Mouse (Mus musculus): ENCODE results near the gene Cstf1. TPM values are rescaled to one million over a fixed set of nuclear protein-coding genes. Genes with fewer than 3 reads are reported as not detected.

The Cstf1 gene
- polyA plus RNA-seq, 1 experiment from 2014 or later = 19.6 TPM

GRCm38 (mm10) chr2:172355833-172356232, 14.6 kb upstream of the Cstf1 start:
- H3K4me2 ChIP-seq (ENCODE audit: low read depth, low read length) = no peak overlapping the region
- H3K9ac ChIP-seq (ENCODE audit: low read depth, low read length) = no peak overlapping the region
- ATAC-seq (ENCODE audit: low read depth) = no peak
- peaks cover 93% of the 10 kb centered on the region for H3K36me3 ChIP-seq (ENCODE audit: control insufficient read depth, insufficient read depth)
- no peaks in the 10 kb centered on the region for H3K27me3 ChIP-seq (ENCODE audit: control insufficient read depth, insufficient read depth, low read depth, low read length)
- no peaks in the 10 kb centered on the region for H3K9me3 ChIP-seq (replicated peaks; ENCODE audit: control insufficient read depth, low read length)
- no peak overlapping the region for H3K4me3 ChIP-seq (ENCODE audit: low read depth, low read length)
- peaks cover 9% of the 10 kb centered on the region for H3K4me1 ChIP-seq (ENCODE audit: control insufficient read depth, low read depth, low read length)
- no peak overlapping the region; the same call in 1 of the 2 replicates for H3K27ac ChIP-seq (ENCODE audit: low read length)
- WGBS (ENCODE audit: insufficient replicate concordance) = 92% methylated on average over 5 of the region's 5 CpGs

DNA sequence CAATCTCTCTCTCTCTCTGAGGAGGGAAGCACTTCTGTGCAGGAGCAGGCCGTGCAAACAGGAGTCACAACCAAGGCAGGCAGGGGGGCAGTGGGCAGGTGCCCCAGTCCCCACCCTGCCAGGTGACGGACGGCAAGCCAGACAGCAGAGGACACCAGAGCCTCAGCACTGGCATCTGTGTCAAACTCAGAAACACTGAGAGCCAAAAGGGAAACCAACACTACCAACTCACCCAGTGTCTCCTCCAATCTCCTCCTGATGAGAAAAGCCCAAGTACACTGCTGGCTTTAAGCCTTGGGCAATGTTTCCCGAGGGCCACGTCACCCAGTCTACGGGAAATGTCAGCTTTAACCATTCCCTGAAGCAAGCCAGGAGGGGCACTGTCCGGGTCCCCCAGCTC, 7.3 kb upstream of the Cstf1 start:
- peaks cover 99% of the 10 kb centered on the region for H3K36me3 ChIP-seq (ENCODE audit: control insufficient read depth, insufficient read depth)
- ATAC-seq (ENCODE audit: low read depth) = no peak
- 89% methylated on average over 7 of the region's 7 CpGs for WGBS (ENCODE audit: insufficient replicate concordance)
- H3K9ac ChIP-seq (ENCODE audit: low read depth, low read length) = no peak overlapping the region
- no peak overlapping the region for H3K4me3 ChIP-seq (ENCODE audit: low read depth, low read length)
- H3K4me2 ChIP-seq (ENCODE audit: low read depth, low read length) = no peak overlapping the region
- no peak overlapping the region for H3K27ac ChIP-seq (ENCODE audit: low read length)
- peaks cover 24% of the 10 kb centered on the region for H3K4me1 ChIP-seq (ENCODE audit: control insufficient read depth, low read depth, low read length)
- no peaks in the 10 kb centered on the region for H3K9me3 ChIP-seq (replicated peaks; ENCODE audit: control insufficient read depth, low read length)
- H3K27me3 ChIP-seq (ENCODE audit: control insufficient read depth, insufficient read depth, low read depth, low read length) = no peaks in the 10 kb centered on the region

GRCm38 (mm10) chr2:172371258-172371657, 777 bp downstream of the Cstf1 start:
- H3K4me1 ChIP-seq (ENCODE audit: control insufficient read depth, low read depth, low read length) = peaks cover 35% of the 10 kb centered on the region
- peak overlapping the region; percentile 94 for H3K9ac ChIP-seq (ENCODE audit: low read depth, low read length)
- no peaks in the 10 kb centered on the region for H3K9me3 ChIP-seq (replicated peaks; ENCODE audit: control insufficient read depth, low read length)
- 0% methylated on average over 11 of the region's 11 CpGs for WGBS (ENCODE audit: insufficient replicate concordance)
- peak overlapping the region; percentile 73 for H3K4me2 ChIP-seq (ENCODE audit: low read depth, low read length)
- ATAC-seq (ENCODE audit: low read depth) = no peak
- H3K4me3 ChIP-seq (ENCODE audit: low read depth, low read length) = peak overlapping the region; percentile 91
- H3K27me3 ChIP-seq (ENCODE audit: control insufficient read depth, insufficient read depth, low read depth, low read length) = no peaks in the 10 kb centered on the region
- peaks cover 48% of the 10 kb centered on the region for H3K36me3 ChIP-seq (ENCODE audit: control insufficient read depth, insufficient read depth)
- H3K27ac ChIP-seq (ENCODE audit: low read length) = peak overlapping the region; percentile 84; the same call in 1 of the 2 replicates

GRCm38 (mm10) chr2:172376551-172376950, 6.1 kb downstream of the Cstf1 start:
- Histone ChIP-seq H3K9ac (ENCODE audit: low read depth, low read length) (no peak overlapping the region), H3K4me2 (ENCODE audit: low read depth, low read length) (no peak overlapping the region), H3K27ac (ENCODE audit: low read length) (no peak overlapping the region), H3K36me3 (ENCODE audit: control insufficient read depth, insufficient read depth) (peaks cover 76% of the 10 kb centered on the region), H3K4me3 (ENCODE audit: low read depth, low read length) (no peak overlapping the region), H3K9me3 (replicated peaks; ENCODE audit: control insufficient read depth, low read length) (no peaks in the 10 kb centered on the region), H3K27me3 (ENCODE audit: control insufficient read depth, insufficient read depth, low read depth, low read length) (no peaks in the 10 kb centered on the region), H3K4me1 (ENCODE audit: control insufficient read depth, low read depth, low read length) (peaks cover 6% of the 10 kb centered on the region)
- WGBS (ENCODE audit: insufficient replicate concordance) = 89% methylated on average over 4 of the region's 4 CpGs
- ATAC-seq (ENCODE audit: low read depth) = no peak

- Histone ChIP-seq H3K36me3 (ENCODE audit: control insufficient read depth, insufficient read depth) (peaks cover 81% of the 10 kb centered on the region), H3K9me3 (replicated peaks; ENCODE audit: control insufficient read depth, low read length) (no peaks in the 10 kb centered on the region), H3K9ac (ENCODE audit: low read depth, low read length) (no peak overlapping the region), H3K27me3 (ENCODE audit: control insufficient read depth, insufficient read depth, low read depth, low read length) (no peaks in the 10 kb centered on the region), H3K4me1 (ENCODE audit: control insufficient read depth, low read depth, low read length) (peaks cover 1% of the 10 kb centered on the region), H3K27ac (ENCODE audit: low read length) (no peak overlapping the region), H3K4me3 (ENCODE audit: low read depth, low read length) (no peak overlapping the region), H3K4me2 (ENCODE audit: low read depth, low read length) (no peak overlapping the region)
- 61% methylated on average over 5 of the region's 5 CpGs for WGBS (ENCODE audit: insufficient replicate concordance)
- ATAC-seq (ENCODE audit: low read depth) = no peak
Observed at GRCm38 (mm10) chr2:172376999-172377515, 6.6 kb downstream of the Cstf1 start.

DNA sequence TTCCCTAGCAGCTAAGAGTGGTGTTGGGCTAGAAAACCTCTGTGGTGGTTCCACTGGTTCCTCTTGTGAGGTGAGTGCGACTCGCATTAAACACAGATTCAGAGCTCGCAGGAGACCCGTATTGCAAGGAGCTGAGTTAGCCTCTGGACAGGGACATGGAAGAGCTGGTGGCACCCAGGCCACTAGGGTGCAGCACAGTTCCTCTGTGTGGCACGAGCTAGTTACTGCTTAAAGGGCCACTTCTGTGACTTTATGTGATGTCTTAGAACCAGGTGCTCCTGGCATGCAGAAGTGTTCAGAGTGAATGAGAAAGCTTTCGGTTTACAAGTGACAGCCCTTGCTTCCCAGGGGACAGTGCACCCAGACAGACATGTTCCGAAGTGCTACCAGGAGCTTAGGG, 7.9 kb downstream of the Cstf1 start:
- Histone ChIP-seq H3K36me3 (ENCODE audit: control insufficient read depth, insufficient read depth) (peaks cover 74% of the 10 kb centered on the region), H3K4me1 (ENCODE audit: control insufficient read depth, low read depth, low read length) (no peaks in the 10 kb centered on the region), H3K27ac (ENCODE audit: low read length) (no peak overlapping the region), H3K9me3 (replicated peaks; ENCODE audit: control insufficient read depth, low read length) (no peaks in the 10 kb centered on the region), H3K4me2 (ENCODE audit: low read depth, low read length) (no peak overlapping the region), H3K4me3 (ENCODE audit: low read depth, low read length) (no peak overlapping the region), H3K27me3 (ENCODE audit: control insufficient read depth, insufficient read depth, low read depth, low read length) (no peaks in the 10 kb centered on the region), H3K9ac (ENCODE audit: low read depth, low read length) (no peak overlapping the region)
- no peak for ATAC-seq (ENCODE audit: low read depth)
- WGBS (ENCODE audit: insufficient replicate concordance) = 67% methylated on average over 7 of the region's 7 CpGs

DNA sequence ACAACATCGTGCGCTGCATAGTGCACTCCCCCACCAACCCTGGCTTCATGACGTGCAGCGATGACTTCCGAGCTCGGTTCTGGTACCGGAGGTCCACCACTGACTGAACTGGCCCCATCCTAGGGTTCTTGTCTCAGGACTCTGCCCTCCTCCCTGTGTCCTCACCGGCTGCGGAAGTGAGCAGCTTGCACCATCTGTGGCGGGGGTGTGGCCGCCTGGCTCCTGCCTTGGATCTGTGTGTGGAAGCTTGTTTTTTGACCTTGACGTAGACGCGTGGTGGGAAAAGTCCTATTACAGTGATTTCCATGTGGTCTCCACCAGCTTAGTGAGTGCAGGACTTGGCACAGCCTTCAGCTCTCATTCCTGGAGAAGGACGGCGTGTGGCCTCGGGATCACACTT, 10.0 kb downstream of the Cstf1 start:
- no peak overlapping the region for H3K4me2 ChIP-seq (ENCODE audit: low read depth, low read length)
- no peak overlapping the region for H3K4me3 ChIP-seq (ENCODE audit: low read depth, low read length)
- H3K36me3 ChIP-seq (ENCODE audit: control insufficient read depth, insufficient read depth) = peaks cover 63% of the 10 kb centered on the region
- 90% methylated on average over 17 of the region's 17 CpGs for WGBS (ENCODE audit: insufficient replicate concordance)
- no peaks in the 10 kb centered on the region for H3K4me1 ChIP-seq (ENCODE audit: control insufficient read depth, low read depth, low read length)
- no peak for ATAC-seq (ENCODE audit: low read depth)
- no peaks in the 10 kb centered on the region for H3K9me3 ChIP-seq (replicated peaks; ENCODE audit: control insufficient read depth, low read length)
- H3K9ac ChIP-seq (ENCODE audit: low read depth, low read length) = no peak overlapping the region
- H3K27me3 ChIP-seq (ENCODE audit: control insufficient read depth, insufficient read depth, low read depth, low read length) = no peaks in the 10 kb centered on the region
- no peak overlapping the region for H3K27ac ChIP-seq (ENCODE audit: low read length)

- 88% methylated on average over 11 of the region's 11 CpGs for WGBS (ENCODE audit: insufficient replicate concordance)
Observed at GRCm38 (mm10) chr2:172381341-172381740, 10.9 kb downstream of the Cstf1 start.

GRCm38 (mm10) chr2:172381898-172382297, 11.4 kb downstream of the Cstf1 start:
- Histone ChIP-seq H3K4me2 (ENCODE audit: low read depth, low read length) (no peak overlapping the region), H3K27ac (ENCODE audit: low read length) (no peak overlapping the region), H3K27me3 (ENCODE audit: control insufficient read depth, insufficient read depth, low read depth, low read length) (no peaks in the 10 kb centered on the region), H3K4me3 (ENCODE audit: low read depth, low read length) (no peak overlapping the region), H3K9ac (ENCODE audit: low read depth, low read length) (no peak overlapping the region), H3K4me1 (ENCODE audit: control insufficient read depth, low read depth, low read length) (no peaks in the 10 kb centered on the region), H3K36me3 (ENCODE audit: control insufficient read depth, insufficient read depth) (peaks cover 50% of the 10 kb centered on the region), H3K9me3 (replicated peaks; ENCODE audit: control insufficient read depth, low read length) (no peaks in the 10 kb centered on the region)
- no peak; the same call in 1 of the 2 replicates for ATAC-seq (ENCODE audit: low read depth)
- WGBS (ENCODE audit: insufficient replicate concordance) = 70% methylated on average over 12 of the region's 12 CpGs

More at GRCm38 (mm10) chr2:172381341-172381740, 10.9 kb downstream of the Cstf1 start:
- no peak overlapping the region for H3K4me2 ChIP-seq (ENCODE audit: low read depth, low read length)
- peaks cover 55% of the 10 kb centered on the region for H3K36me3 ChIP-seq (ENCODE audit: control insufficient read depth, insufficient read depth)
- H3K4me3 ChIP-seq (ENCODE audit: low read depth, low read length) = no peak overlapping the region
- no peaks in the 10 kb centered on the region for H3K9me3 ChIP-seq (replicated peaks; ENCODE audit: control insufficient read depth, low read length)
- no peaks in the 10 kb centered on the region for H3K4me1 ChIP-seq (ENCODE audit: control insufficient read depth, low read depth, low read length)
- no peak for ATAC-seq (ENCODE audit: low read depth)
- H3K9ac ChIP-seq (ENCODE audit: low read depth, low read length) = no peak overlapping the region
- H3K27me3 ChIP-seq (ENCODE audit: control insufficient read depth, insufficient read depth, low read depth, low read length) = no peaks in the 10 kb centered on the region
- no peak overlapping the region for H3K27ac ChIP-seq (ENCODE audit: low read length)

Measured in liver, embryonic 16.5 days (tissue).